Mouse (Mus musculus): Measurements from ENCODE around the gene Adgra3.

GRCm38 (mm10) chr5:50027561-50027960 lies 31.2 kb downstream of the Adgra3 start:
- TF ChIP-seq CTCF (IDR thresholded peaks at IDR 0.05; ENCODE audit: insufficient read depth, low read depth, low read length), result no peak
- TF ChIP-seq POLR2A (IDR thresholded peaks at IDR 0.05; ENCODE audit: insufficient read depth, low read depth, low read length), result no peak
